Mouse (Mus musculus) ovary, postnatal 10 days (tissue): ENCODE data around the gene Ppp1r14a.

Experiments used
- DNase-seq: peaks from one replicate; pipeline ENCODE4 v3.0.0; 2022; ENCODE audit warnings: low spot score

The Ppp1r14a gene

GRCm38 (mm10) chr7:29279924-29280323 is 9.2 kb upstream of the Ppp1r14a start:
- no peak for DNase-seq

- DNase-seq: no peak
Measured at GRCm38 (mm10) chr7:29280801-29281200, 8.3 kb upstream of the Ppp1r14a start.

- peak; percentile 49 for DNase-seq
Measured at GRCm38 (mm10) chr7:29281201-29282073, 7.7 kb upstream of the Ppp1r14a start, which contains the start of gene Spint2. Spint2 (minus strand) TSS chr7:29281912.

- no peak for DNase-seq
Measured at GRCm38 (mm10) chr7:29282074-29282554, 7.0 kb upstream of the Ppp1r14a start.

GRCm38 (mm10) chr7:29283876-29284275 is 5.2 kb upstream of the Ppp1r14a start:
- DNase-seq: no peak

GRCm38 (mm10) chr7:29284523-29284922 is 4.6 kb upstream of the Ppp1r14a start:
- DNase-seq: no peak

- DNase-seq: no peak
Measured at GRCm38 (mm10) chr7:29287481-29287880, 1.6 kb upstream of the Ppp1r14a start.

- no peak for DNase-seq
Measured at GRCm38 (mm10) chr7:29288079-29288478, 1.0 kb upstream of the Ppp1r14a start.

- DNase-seq: no peak
Measured at GRCm38 (mm10) chr7:29289856-29290255, 748 bp downstream of the Ppp1r14a start.

GRCm38 (mm10) chr7:29290691-29291485 is 1.8 kb downstream of the Ppp1r14a start:
- DNase-seq: no peak

- no peak for DNase-seq
Measured at GRCm38 (mm10) chr7:29291616-29292457, 2.7 kb downstream of the Ppp1r14a start.

GRCm38 (mm10) chr7:29292458-29293098 is 3.5 kb downstream of the Ppp1r14a start:
- DNase-seq: no peak

GRCm38 (mm10) chr7:29293131-29294065 is 4.3 kb downstream of the Ppp1r14a start:
- DNase-seq: no peak

GRCm38 (mm10) chr7:29294111-29294761 is 5.1 kb downstream of the Ppp1r14a start:
- no peak for DNase-seq

GRCm38 (mm10) chr7:29295861-29296647 is 6.9 kb downstream of the Ppp1r14a start:
- no peak for DNase-seq

- DNase-seq: no peak
Measured at GRCm38 (mm10) chr7:29296998-29297397, 7.9 kb downstream of the Ppp1r14a start.

- no peak for DNase-seq
Measured at GRCm38 (mm10) chr7:29301127-29301566, 12.0 kb downstream of the Ppp1r14a start.

- no peak for DNase-seq
Measured at GRCm38 (mm10) chr7:29302641-29303040, 13.5 kb downstream of the Ppp1r14a start.
